Mouse (Mus musculus) liver, adult 2 months (tissue): ENCODE measurements around the gene Grb2. TPM values are rescaled to one million over a fixed set of nuclear protein-coding genes. Genes with fewer than 3 reads are reported as not detected.

ENCODE experiments used
- DNase-seq: peaks from one replicate; pipeline ENCODE4 v3.0.0-alpha.2; 2011; ENCODE audit warnings: low read depth, low spot score; ENCODE audit errors: extremely low read depth
- H3K27ac ChIP-seq: fragments of 200-500 bp; replicated peaks from 2 replicates; pipeline ENCODE4 v1.5.1; 2012; ENCODE audit warnings: low read depth, mild to moderate bottlenecking, control low read depth, inconsistent platforms, low read length; ENCODE audit not compliant: insufficient read depth
- H3K27me3 ChIP-seq: fragments of 200-500 bp; 2 replicates; pipeline ENCODE4 v1.6.1; 2012; ENCODE audit warnings: mild to moderate bottlenecking, moderate library complexity, low read length, inconsistent platforms; ENCODE audit not compliant: control insufficient read depth, insufficient read depth
- H3K36me3 ChIP-seq: fragments of 200-500 bp; 2 replicates; pipeline ENCODE4 v1.6.1; 2012; ENCODE audit warnings: low read length, inconsistent platforms; ENCODE audit not compliant: control insufficient read depth, insufficient read depth
- H3K4me1 ChIP-seq: fragments of 200-500 bp; 2 replicates; pipeline ENCODE4 v1.6.1; 2011; ENCODE audit warnings: low read length; ENCODE audit not compliant: control insufficient read depth, insufficient read depth
- H3K4me3 ChIP-seq: fragments of 200-500 bp; 2 replicates; pipeline ENCODE4 v1.5.1; 2011; ENCODE audit warnings: low read depth, mild to moderate bottlenecking, control low read depth, low read length, moderate library complexity; ENCODE audit not compliant: insufficient read depth
- H3K79me2 ChIP-seq: fragments of 200-500 bp; 2 replicates; pipeline ENCODE4 v1.6.1; 2012; ENCODE audit warnings: inconsistent platforms, mild to moderate bottlenecking, low read length, moderate library complexity; ENCODE audit not compliant: control insufficient read depth, insufficient read depth
- H3K9ac ChIP-seq: fragments of 200-500 bp; 2 replicates; pipeline ENCODE4 v1.6.1; 2012; ENCODE audit warnings: low read depth, mild to moderate bottlenecking, control low read depth, inconsistent platforms, low read length
- CTCF ChIP-seq: fragments of 200-500 bp; IDR thresholded peaks from 2 replicates; pipeline ENCODE4 v1.5.1; 2011; ENCODE audit warnings: low read depth, low read length, control low read depth
- POLR2A ChIP-seq: fragments of 200-500 bp; IDR thresholded peaks from 2 replicates; pipeline ENCODE4 v1.6.1; 2011; ENCODE audit warnings: low read length, control low read depth; ENCODE audit not compliant: insufficient read depth; ENCODE audit errors: extremely low read depth
- WGBS: fragments of 180-500 bp; shearing (Covaris S2); methylation state at CpG from one replicate; pipeline ENCODE4 v1.1.7; 2018; 5-methylcytosine and 5-hydroxymethylcytosine counted together
- polyA plus RNA-seq: library from polyadenylated mRNA; depleted of rRNA; stranded (reverse); fragments of >200 nt; gene quantifications from 2 replicates; pipeline ENCODE4 v1.2.3, GENCODE M21; 2012; rRNA removed
- total RNA-seq: library from RNA; depleted of rRNA; stranded (reverse); fragments of >200 nt; gene quantifications from 2 replicates; pipeline ENCODE4 v1.2.3, GENCODE M21; 2014; rRNA removed

Grb2 gene
- total and polyA plus RNA-seq, 2 experiments = 14.7 to 27.7 TPM

- Histone ChIP-seq H3K4me1 (peaks cover 23% of the 10 kb centered on the region), H3K27me3 (no peaks in the 10 kb centered on the region)
- WGBS = 81% methylated on average over 4 of the region's 4 CpGs
Observed at GRCm38 (mm10) chr11:115601174-115601573, 107.2 kb downstream of the Grb2 start.

DNA sequence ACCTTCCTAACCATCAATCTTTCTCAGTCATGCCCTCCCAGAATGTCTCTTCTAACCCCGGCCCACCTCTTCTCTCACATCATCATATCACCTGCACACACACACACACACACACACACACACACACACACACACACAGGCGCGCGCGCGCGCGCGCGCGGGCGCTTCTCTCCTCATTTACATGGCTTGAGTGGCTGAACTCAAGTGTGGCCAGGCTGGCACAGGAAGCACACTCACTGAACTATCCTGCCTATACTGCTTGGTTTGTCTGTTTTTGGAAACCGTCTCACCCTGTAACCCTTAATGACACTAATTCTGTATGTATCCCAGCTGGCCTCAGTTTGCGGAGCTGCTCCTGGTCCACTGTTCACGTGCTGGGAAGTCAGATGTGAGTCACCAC lies 107.7 kb downstream of the Grb2 start:
- 0 out of 2 replicates have a peak, but pooled peaks cover 2% of the 10 kb centered on the region for H3K36me3 ChIP-seq
- H3K4me1 ChIP-seq = peaks cover 23% of the 10 kb centered on the region
- H3K27me3 ChIP-seq = no peaks in the 10 kb centered on the region
- WGBS = 97% methylated on average over 15 of the region's 15 CpGs
- no peak overlapping the region for H3K9ac ChIP-seq
- no peak overlapping the region for H3K27ac ChIP-seq
- H3K4me3 ChIP-seq = no peak overlapping the region
- H3K79me2 ChIP-seq = peaks cover 21% of the 10 kb centered on the region; the same call in 1 of the 2 replicates
- DNase-seq = no peak
- TF ChIP-seq CTCF (no peak), POLR2A (no peak)

More at GRCm38 (mm10) chr11:115601174-115601573, 107.2 kb downstream of the Grb2 start:
- Histone ChIP-seq H3K9ac (no peak overlapping the region), H3K4me3 (no peak overlapping the region), H3K36me3 (peaks cover 4% of the 10 kb centered on the region; the same call in 1 of the 2 replicates), H3K27ac (no peak overlapping the region), H3K79me2 (peaks cover 25% of the 10 kb centered on the region; the same call in 1 of the 2 replicates)
- TF ChIP-seq POLR2A (no peak), CTCF (no peak)
- no peak for DNase-seq

- H3K4me1 ChIP-seq = peaks cover 19% of the 10 kb centered on the region
- peaks cover 16% of the 10 kb centered on the region; the same call in 1 of the 2 replicates for H3K79me2 ChIP-seq
- DNase-seq = no peak
- H3K27ac ChIP-seq = no peak overlapping the region
- no peak overlapping the region for H3K9ac ChIP-seq
- H3K27me3 ChIP-seq = no peaks in the 10 kb centered on the region
- 90% methylated on average over 7 of the region's 7 CpGs for WGBS
- TF ChIP-seq CTCF (no peak), POLR2A (no peak)
- H3K4me3 ChIP-seq = no peak overlapping the region
- H3K36me3 ChIP-seq = peaks cover 3% of the 10 kb centered on the region; the same call in 1 of the 2 replicates
Observed at GRCm38 (mm10) chr11:115599722-115600121, 108.7 kb downstream of the Grb2 start.

DNA sequence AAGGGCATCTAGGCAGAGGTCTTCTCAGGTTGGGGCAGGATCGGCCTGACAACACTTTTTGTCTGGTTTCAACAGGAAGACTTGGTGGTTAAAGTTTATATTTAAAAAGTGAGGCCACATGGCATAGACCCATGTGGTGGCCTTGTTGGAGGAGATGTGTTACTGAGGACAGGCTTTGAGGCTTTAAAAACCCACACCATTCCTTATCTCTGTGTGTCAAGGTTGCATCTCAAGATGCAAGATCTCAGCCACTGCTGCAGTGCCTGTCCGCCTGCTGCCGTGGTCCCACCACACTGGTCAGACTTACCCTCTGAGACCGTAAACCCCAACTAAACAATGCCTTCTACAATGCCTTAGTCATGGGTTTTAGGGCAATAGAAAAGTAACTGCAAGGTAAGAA lies 110.1 kb downstream of the Grb2 start:
- H3K27ac ChIP-seq = no peak overlapping the region
- TF ChIP-seq POLR2A = no peak
- 98% methylated on average over 4 of the region's 4 CpGs for WGBS
- H3K4me1 ChIP-seq = peaks cover 18% of the 10 kb centered on the region
- no peak overlapping the region for H3K9ac ChIP-seq
- no peaks in the 10 kb centered on the region for H3K27me3 ChIP-seq
- H3K79me2 ChIP-seq = peaks cover 7% of the 10 kb centered on the region; the same call in 1 of the 2 replicates
- H3K36me3 ChIP-seq = peaks cover 5% of the 10 kb centered on the region; the same call in 1 of the 2 replicates
- DNase-seq = no peak
- H3K4me3 ChIP-seq = no peak overlapping the region

GRCm38 (mm10) chr11:115595209-115595608 lies 113.2 kb downstream of the Grb2 start:
- peaks cover 27% of the 10 kb centered on the region for H3K36me3 ChIP-seq
- no peak overlapping the region for H3K4me3 ChIP-seq
- H3K9ac ChIP-seq = no peak overlapping the region
- peaks cover 3% of the 10 kb centered on the region; the same call in 1 of the 2 replicates for H3K4me1 ChIP-seq
- TF ChIP-seq CTCF (no peak), POLR2A (no peak)
- DNase-seq = no peak
- WGBS = 97% methylated on average over 3 of the region's 3 CpGs
- no peaks in the 10 kb centered on the region for H3K27me3 ChIP-seq
- H3K79me2 ChIP-seq = no peaks in the 10 kb centered on the region
- no peak overlapping the region for H3K27ac ChIP-seq

Other genes starting within 250 kb of the Grb2 start
- gene Slc16a5, start 246.1 kb downstream of the Grb2 start, total RNA-seq = 23.0 and 36.3 TPM in 2 replicates
- 49.1 and 101 TPM in 2 replicates for gene Slc16a5, start 246.1 kb downstream of the Grb2 start, polyA plus RNA-seq
- gene Armc7, start 232.9 kb downstream of the Grb2 start, total RNA-seq = 1.6 and 1.7 TPM in 2 replicates
- gene Armc7, start 232.9 kb downstream of the Grb2 start, polyA plus RNA-seq = 3.2 and 4.0 TPM in 2 replicates
- 39.2 and 39.5 TPM in 2 replicates for gene Nt5c, start 216.7 kb downstream of the Grb2 start, total RNA-seq
- 29.6 and 32.6 TPM in 2 replicates for gene Nt5c, start 216.7 kb downstream of the Grb2 start, polyA plus RNA-seq
- gene Jpt1, start 194.2 kb downstream of the Grb2 start, total RNA-seq = 14.1 and 17.2 TPM in 2 replicates
- gene Jpt1, start 194.2 kb downstream of the Grb2 start, polyA plus RNA-seq = 25.1 and 28.4 TPM in 2 replicates
- gene Sumo2, start 172.3 kb downstream of the Grb2 start, total RNA-seq = 106 and 107 TPM in 2 replicates
- gene Sumo2, start 172.3 kb downstream of the Grb2 start, polyA plus RNA-seq = 24.0 and 27.2 TPM in 2 replicates
- 21.8 and 24.3 TPM in 2 replicates for gene Nup85, start 144.2 kb downstream of the Grb2 start, total RNA-seq
- 21.9 and 22.4 TPM in 2 replicates for gene Nup85, start 144.2 kb downstream of the Grb2 start, polyA plus RNA-seq
- gene Mrps7, start 104.7 kb downstream of the Grb2 start, total RNA-seq = 48.1 and 50.4 TPM in 2 replicates
- 32.9 and 39.2 TPM in 2 replicates for gene Mrps7, start 104.7 kb downstream of the Grb2 start, polyA plus RNA-seq
- 1.7 and 3.2 TPM in 2 replicates for gene Gga3, start 104.5 kb downstream of the Grb2 start, total RNA-seq
- 5.9 and 8.3 TPM in 2 replicates for gene Gga3, start 104.5 kb downstream of the Grb2 start, polyA plus RNA-seq
- 35.5 and 40.3 TPM in 2 replicates for gene Mif4gd, start 95.6 kb downstream of the Grb2 start, total RNA-seq
- 108 and 132 TPM in 2 replicates for gene Mif4gd, start 95.6 kb downstream of the Grb2 start, polyA plus RNA-seq
- gene Slc25a19, start 80.3 kb downstream of the Grb2 start, total RNA-seq = 8.9 and 14.5 TPM in 2 replicates
- gene Slc25a19, start 80.3 kb downstream of the Grb2 start, polyA plus RNA-seq = 19.5 and 21.3 TPM in 2 replicates
- gene Tmem94, start 56.8 kb upstream of the Grb2 start, total RNA-seq = 11.0 and 15.0 TPM in 2 replicates
- 41.1 and 41.9 TPM in 2 replicates for gene Tmem94, start 56.8 kb upstream of the Grb2 start, polyA plus RNA-seq
- gene Caskin2, start 105.0 kb upstream of the Grb2 start, total RNA-seq = 2.9 and 3.8 TPM in 2 replicates
- 8.9 and 9.7 TPM in 2 replicates for gene Caskin2, start 105.0 kb upstream of the Grb2 start, polyA plus RNA-seq
- 4.0 and 5.8 TPM in 2 replicates for gene Tsen54, start 106.1 kb upstream of the Grb2 start, total RNA-seq
- 11.2 and 15.6 TPM in 2 replicates for gene Tsen54, start 106.1 kb upstream of the Grb2 start, polyA plus RNA-seq
- gene Llgl2, start 115.5 kb upstream of the Grb2 start, total RNA-seq = 15.8 and 17.2 TPM in 2 replicates
- gene Llgl2, start 115.5 kb upstream of the Grb2 start, polyA plus RNA-seq = 46.8 and 52.7 TPM in 2 replicates
- 0.07 and 0.28 TPM in 2 replicates for gene Myo15b, start 149.8 kb upstream of the Grb2 start, total RNA-seq
- 0.51 and 0.56 TPM in 2 replicates for gene Myo15b, start 149.8 kb upstream of the Grb2 start, polyA plus RNA-seq
- 0.13 TPM in 1 of 2 replicates, not detected in the other for gene Smim5, start 191.4 kb upstream of the Grb2 start, total RNA-seq
- 0.14 and 0.38 TPM in 2 replicates for gene Smim5, start 191.4 kb upstream of the Grb2 start, polyA plus RNA-seq
- 0.54 and 0.55 TPM in 2 replicates for gene Smim6, start 203.4 kb upstream of the Grb2 start, total RNA-seq
- 0.38 and 0.71 TPM in 2 replicates for gene Smim6, start 203.4 kb upstream of the Grb2 start, polyA plus RNA-seq
- 12.8 and 16.0 TPM in 2 replicates for gene Sap30bp, start 224.7 kb upstream of the Grb2 start, total RNA-seq
- 11.2 and 12.7 TPM in 2 replicates for gene Sap30bp, start 224.7 kb upstream of the Grb2 start, polyA plus RNA-seq
- 6.0 and 8.2 TPM in 2 replicates for gene Recql5, start 224.9 kb upstream of the Grb2 start, total RNA-seq
- 10.0 and 12.3 TPM in 2 replicates for gene Recql5, start 224.9 kb upstream of the Grb2 start, polyA plus RNA-seq